In genomic region chr5:85767157-85767556, GRCm38 (mm10) we compare ENCODE assay signal across 18 mouse cellular contexts.
DNase-seq lines count a peak whose midpoint lies in the region; ATAC-seq and TF ChIP-seq lines count a peak whose summit lies in the region.
"Had no signal": no experiment of that assay in that cellular context is flagged by ENCODE, and none has a peak within 500 bp of the region (broad histone marks: within the 10 kb centered on the region; RNA-seq: fewer than 3 reads in every experiment).

No protein-coding gene starts in this region.

- no peaks in the 10 kb centered on the region for H3K4me1 ChIP-seq in hindbrain, embryonic 16.5 days (ENCODE audit: control insufficient read depth, insufficient read depth, low read depth, low read length)
- H3K4me1 ChIP-seq: embryonic facial prominence, embryonic 10.5 days; forebrain, embryonic 15.5 days; heart, embryonic 13.5 days; midbrain, embryonic 12.5 days; neural tube, embryonic 15.5 days had no signal

- no peaks in the 10 kb centered on the region for H3K36me3 ChIP-seq in hindbrain, embryonic 16.5 days (ENCODE audit: control insufficient read depth, insufficient read depth, low read length)
- H3K36me3 ChIP-seq: embryonic facial prominence, embryonic 10.5 days; forebrain, embryonic 15.5 days; heart, embryonic 13.5 days; midbrain, embryonic 12.5 days; neural tube, embryonic 15.5 days had no signal

- H3K4me3 ChIP-seq in layer of hippocampus, adult 2 months: no peak overlapping the region
- no peak overlapping the region for H3K4me3 ChIP-seq in hindbrain, embryonic 16.5 days (ENCODE audit: low read length)
- H3K4me3 ChIP-seq: embryonic facial prominence, embryonic 10.5 days; forebrain, embryonic 15.5 days; heart, embryonic 13.5 days; midbrain, embryonic 12.5 days; myocyte; neural tube, embryonic 15.5 days had no signal

- no peak for ATAC-seq in hindbrain, embryonic 16.5 days
- ATAC-seq: forebrain, embryonic 15.5 days had no signal

- H3K9ac ChIP-seq in hindbrain, embryonic 16.5 days (ENCODE audit: low read depth, low read length): no peak overlapping the region
- H3K9ac ChIP-seq: forebrain, embryonic 15.5 days; heart, embryonic 13.5 days; midbrain, embryonic 12.5 days; neural tube, embryonic 15.5 days had no signal

- DNase-seq in layer of hippocampus, adult 2 months (ENCODE audit: low spot score in 2 of 2): no peak
- no peak for DNase-seq in layer of hippocampus, adult 11-12 months (ENCODE audit: low spot score)
- peak; percentile 75 for DNase-seq in 416B (ENCODE audit: low read depth)
- DNase-seq in ES-CJ7 (ENCODE audit: low read depth, low spot score): peak; percentile 70
- DNase-seq in brain, embryonic 14.5 days (ENCODE audit: low read depth): no peak
- no peak for DNase-seq in urinary bladder, postnatal 14 days (ENCODE audit: low spot score)
- DNase-seq: adrenal gland, adult 2 months; heart, postnatal 4 days; layer of hippocampus, postnatal 36 days; thymus, postnatal 4 days had no signal

- H3K9me3 ChIP-seq in hindbrain, embryonic 16.5 days (ENCODE audit: control insufficient read depth, low read length): no peaks in the 10 kb centered on the region
- H3K9me3 ChIP-seq: embryonic facial prominence, embryonic 10.5 days; forebrain, embryonic 15.5 days; midbrain, embryonic 12.5 days; neural tube, embryonic 15.5 days had no signal

- no peak overlapping the region for H3K27ac ChIP-seq in layer of hippocampus, adult 2 months
- H3K27ac ChIP-seq in hindbrain, embryonic 16.5 days (ENCODE audit: low read depth, low read length): no peak overlapping the region
- H3K27ac ChIP-seq: embryonic facial prominence, embryonic 10.5 days; forebrain, embryonic 15.5 days; heart, embryonic 13.5 days; midbrain, embryonic 12.5 days; neural tube, embryonic 15.5 days had no signal

- no peak for TF ChIP-seq POLR2A in brain, embryonic 14.5 days (IDR thresholded peaks at IDR 0.05; ENCODE audit: borderline replicate concordance, extremely low read depth, insufficient read depth, insufficient read length, poor library complexity, severe bottlenecking)

- H3K4me2 ChIP-seq in hindbrain, embryonic 16.5 days (ENCODE audit: low read length): no peak overlapping the region
- H3K4me2 ChIP-seq: forebrain, embryonic 15.5 days; heart, embryonic 13.5 days; liver, embryonic 11.5 days; midbrain, embryonic 12.5 days; neural tube, embryonic 15.5 days had no signal

- WGBS in hindbrain, embryonic 16.5 days: 95% methylated on average over 3 of the region's 3 CpGs

- peak; percentile 52 for TF ChIP-seq CTCF in layer of hippocampus, adult 2 months (conservative IDR thresholded peaks at IDR 0.05)
- TF ChIP-seq CTCF in brain, embryonic 14.5 days (IDR thresholded peaks at IDR 0.05; ENCODE audit: borderline replicate concordance, extremely low read depth, insufficient read depth, insufficient read length): peak; percentile 17; the same call in 1 of the 2 replicates

- no peaks in the 10 kb centered on the region for H3K27me3 ChIP-seq in hindbrain, embryonic 16.5 days (replicated peaks; ENCODE audit: control insufficient read depth, insufficient read depth, low read length)
- H3K27me3 ChIP-seq: forebrain, embryonic 15.5 days; heart, embryonic 13.5 days; midbrain, embryonic 12.5 days; neural tube, embryonic 15.5 days had no signal

Comparison
In these comparisons a context has a peak if more than half of its experiments do, and no peak if none do; other contexts are left out.
1. DNase-seq: peak in 416B (single experiment) and ES-CJ7 (single experiment); none in layer of hippocampus, adult 2 months (0 of 2), layer of hippocampus, adult 11-12 months (single experiment), brain, embryonic 14.5 days (single experiment) and urinary bladder, postnatal 14 days (single experiment).